Mouse (Mus musculus) adrenal gland, postnatal 25 days (tissue): Measurements from ENCODE around the gene Spata20. TPM values are rescaled to one million over a fixed set of nuclear protein-coding genes. Genes with fewer than 3 reads are reported as not detected.

Experiments
- DNase-seq: peaks from one replicate; pipeline ENCODE4 v3.0.0; 2021; ENCODE audit warnings: mixed read lengths
- total RNA-seq: library from RNA; stranded (reverse); gene quantifications from 2 replicates; pipeline ENCODE4 v1.2.3, GENCODE M21; 2021

Spata20 gene
- total RNA-seq, 1 experiment from 2014 or later, result not detected

DNA sequence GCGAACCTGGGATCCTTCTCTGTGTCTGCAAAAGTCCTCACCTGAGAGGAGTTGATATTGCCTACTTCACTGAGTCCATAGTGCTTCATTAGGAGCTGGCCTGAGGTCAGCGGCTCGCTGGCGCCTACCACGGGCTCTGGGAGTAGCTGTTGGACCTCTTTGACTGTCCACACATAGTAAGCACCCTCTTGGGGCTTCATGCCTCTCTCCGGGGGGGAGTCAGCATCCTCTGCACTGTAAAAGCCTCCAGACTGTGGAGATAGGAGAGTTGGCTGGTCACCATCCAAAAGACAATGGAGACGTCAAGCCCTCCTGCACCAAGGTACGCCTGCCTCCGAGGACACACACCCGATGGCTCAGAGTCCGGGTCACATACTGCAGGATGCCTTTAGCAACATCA is 3.2 kb downstream of the Spata20 start:
- no peak for DNase-seq

DNA sequence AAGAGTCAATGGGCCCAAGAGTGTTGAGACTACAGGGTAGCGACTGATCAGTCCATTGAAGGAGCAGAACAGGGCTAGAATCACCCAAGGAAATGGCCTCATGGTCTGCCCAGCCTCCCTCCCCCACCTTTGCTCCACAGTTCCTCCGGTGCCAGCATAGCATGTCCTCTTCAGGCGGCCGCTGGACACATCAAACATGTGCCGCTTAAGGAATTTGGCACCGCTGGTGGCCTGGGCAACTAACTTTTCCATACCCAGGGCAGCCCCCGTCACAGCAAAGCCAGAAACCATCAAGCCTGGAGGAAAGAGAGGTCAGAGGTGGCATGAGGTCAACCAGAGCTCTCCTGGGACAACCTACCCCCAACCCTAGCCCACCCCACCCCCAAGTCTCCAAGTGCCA is 4.0 kb downstream of the Spata20 start:
- DNase-seq, result no peak

DNA sequence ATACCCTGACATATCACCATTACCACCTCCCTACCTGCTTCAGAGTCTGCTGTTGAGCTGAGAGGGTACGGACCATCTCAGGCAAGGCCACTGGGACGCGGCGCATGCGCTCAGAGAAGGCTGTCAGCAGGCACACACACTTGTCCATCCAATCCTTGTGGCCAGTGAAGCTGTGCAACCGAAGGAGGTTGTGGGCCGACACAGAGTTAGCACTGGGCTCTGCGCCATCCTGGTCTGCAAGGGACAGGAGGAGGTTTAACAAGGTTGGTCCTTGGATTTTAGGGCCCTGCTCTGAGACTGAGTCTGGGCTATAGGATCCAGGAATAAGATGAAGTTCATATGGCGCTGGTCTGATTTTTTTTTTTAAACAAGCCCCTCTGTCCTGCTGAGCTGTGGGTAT is 5.6 kb downstream of the Spata20 start:
- no peak for DNase-seq

DNA sequence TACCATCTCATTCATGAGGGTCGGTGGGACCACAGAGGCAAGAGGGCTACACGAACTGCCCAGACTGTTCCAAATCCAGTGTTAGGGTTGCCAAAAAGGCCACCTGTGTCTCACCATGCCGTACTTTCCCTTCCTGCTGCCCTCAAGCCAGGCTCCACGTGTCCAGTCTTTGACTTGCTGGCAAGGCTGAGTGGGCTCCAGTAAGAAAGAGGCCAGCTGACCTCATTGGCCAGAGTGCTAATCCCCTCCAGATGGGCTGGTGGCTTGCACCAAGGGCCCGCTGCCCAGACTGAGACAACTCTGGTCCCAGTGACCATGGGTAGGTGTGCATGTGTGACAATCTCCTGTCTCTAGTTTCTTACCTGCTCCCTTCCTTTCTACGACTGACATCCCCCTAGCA is 8.3 kb downstream of the Spata20 start:
- no peak for DNase-seq

DNA sequence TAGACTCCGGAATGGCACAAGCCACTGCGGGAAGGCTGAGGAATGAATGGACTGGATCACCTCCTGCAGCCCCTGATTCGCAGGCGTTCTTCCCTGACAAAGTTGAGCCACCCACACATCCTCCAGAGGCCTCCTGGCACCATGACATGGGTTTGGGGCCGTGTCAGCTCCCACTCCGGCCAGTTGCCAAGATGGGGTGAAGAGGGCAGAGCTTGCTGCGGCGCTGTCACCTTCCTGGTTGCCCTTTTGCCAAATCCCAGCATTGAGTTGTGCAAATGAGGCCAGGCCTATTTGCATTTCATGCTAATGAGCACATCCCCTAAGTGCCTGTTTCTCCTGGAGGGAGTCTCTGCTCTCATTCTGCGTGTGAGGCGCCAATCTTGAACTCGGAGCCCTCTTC is 10.3 kb downstream of the Spata20 start:
- no peak for DNase-seq

DNA sequence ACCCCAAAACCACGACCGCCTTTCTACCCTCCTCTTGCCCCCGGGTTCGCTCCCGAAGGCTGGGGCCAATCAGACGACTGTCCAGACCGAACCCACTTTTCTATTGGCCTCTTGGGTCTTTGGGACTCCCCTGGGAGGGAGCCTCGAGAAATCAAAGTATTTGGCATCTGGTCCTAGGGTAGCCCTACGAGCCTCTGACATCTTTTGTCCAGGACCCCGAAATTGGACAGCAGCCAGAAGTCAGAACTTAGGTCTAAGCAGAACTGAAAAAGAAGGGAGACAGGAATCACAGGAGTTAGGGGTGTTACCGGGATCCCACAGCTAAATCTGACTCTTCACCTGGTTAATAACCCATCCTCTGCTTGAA is 11.5 kb downstream of the Spata20 start:
- DNase-seq, result no peak

DNA sequence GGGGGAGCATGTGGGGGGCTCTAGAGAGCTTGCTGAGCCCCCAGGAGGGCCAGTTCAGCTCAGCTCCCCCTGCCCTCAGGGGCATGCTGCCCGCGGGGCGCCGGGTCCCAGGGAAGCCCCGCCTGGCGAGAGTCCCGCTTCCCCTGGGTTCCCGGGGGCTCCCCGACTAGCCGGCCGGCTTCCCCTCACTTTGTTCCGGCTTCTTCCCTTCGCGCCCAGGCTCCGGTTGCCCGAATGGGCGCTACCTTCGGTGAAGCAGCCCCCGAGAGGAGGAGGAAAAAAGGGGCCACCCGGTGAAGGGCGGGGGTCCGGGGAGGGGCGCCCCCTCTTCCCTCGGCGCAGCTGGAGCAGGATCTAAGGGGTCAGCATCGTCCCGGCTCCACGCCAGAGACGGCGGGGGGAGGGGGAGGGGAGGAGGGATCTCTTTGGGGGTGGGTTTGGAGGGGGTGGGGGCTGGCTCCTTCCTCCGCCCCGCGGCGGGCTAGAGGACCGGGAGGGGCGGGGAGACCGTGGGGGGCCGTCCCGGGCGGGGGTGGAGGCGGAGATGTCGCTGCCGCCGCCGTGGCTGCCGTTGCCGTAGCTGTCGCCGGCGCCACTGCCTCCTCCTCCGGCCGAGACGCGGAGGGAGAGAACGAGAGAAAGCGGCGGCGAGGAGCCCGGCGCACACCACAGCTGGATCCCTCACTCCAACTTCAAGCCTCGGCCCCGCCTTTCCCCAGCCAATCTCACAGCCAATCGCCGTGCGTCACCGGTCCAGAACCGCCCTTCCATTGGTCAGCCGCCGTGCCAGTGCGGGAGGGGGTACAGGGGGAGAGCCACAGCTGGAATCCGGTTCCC is 12.1 kb downstream of the Spata20 start, which contains the start of gene Cacna1g:
Gene Cacna1g (minus strand): TSS at position 492 of the 837 bp plus-strand sequence.
- peak; percentile 92 for DNase-seq

DNA sequence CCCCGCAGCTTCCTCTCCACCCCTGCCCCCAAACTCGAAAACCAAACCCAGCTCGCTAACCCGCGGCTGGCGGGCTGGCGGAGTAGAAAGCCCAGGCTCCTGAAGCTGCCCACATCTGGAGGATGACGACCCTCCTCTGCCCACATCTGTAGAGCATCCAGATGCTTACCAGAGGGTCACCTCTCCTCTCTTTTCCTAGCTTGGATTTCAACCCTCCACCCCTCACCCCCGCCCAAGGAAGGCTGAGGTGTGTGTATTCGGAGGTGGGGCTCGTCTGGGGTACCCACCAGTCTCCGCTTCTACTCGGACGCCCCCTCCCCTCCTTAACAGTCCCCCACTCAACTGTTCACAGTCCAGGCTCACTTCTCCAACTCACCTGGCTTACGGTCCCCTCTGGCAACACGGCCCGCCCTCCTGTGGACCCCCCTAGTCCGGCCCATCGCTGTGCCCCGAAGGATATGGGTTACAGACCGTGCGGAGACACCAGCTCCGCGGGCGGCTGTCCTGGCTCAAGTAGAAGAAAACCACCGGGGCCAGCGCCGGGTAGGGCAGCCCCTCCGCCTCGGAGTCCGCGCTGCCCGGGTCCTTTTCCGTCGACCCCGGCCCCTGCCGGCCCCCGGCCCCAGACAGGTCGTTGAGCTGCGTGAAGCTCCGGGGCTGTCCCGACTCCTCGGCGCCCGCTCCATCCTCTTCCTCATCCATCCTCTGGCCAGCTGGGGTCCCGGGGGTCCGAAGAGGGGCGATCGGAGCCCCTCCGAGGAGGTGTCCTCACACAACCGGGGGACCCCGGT is 12.9 kb downstream of the Spata20 start:
- DNase-seq, result no peak

DNA sequence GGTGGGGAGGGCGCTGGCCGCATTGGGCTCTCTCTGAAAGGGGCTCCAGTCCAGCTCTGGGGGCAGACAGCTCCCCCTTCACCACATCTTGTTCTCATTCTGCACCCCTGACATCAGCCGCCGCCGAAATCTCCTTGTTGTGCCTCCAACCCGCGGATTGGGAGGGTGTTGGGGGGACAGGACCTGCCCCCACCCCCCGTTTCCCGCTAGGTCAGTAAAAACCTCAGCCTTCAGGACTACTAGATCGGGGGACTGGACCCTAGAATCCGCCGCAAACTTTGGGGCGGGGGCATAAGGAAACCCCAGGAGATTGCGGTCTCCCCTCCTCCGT is 13.4 kb downstream of the Spata20 start:
- DNase-seq, result no peak

DNA sequence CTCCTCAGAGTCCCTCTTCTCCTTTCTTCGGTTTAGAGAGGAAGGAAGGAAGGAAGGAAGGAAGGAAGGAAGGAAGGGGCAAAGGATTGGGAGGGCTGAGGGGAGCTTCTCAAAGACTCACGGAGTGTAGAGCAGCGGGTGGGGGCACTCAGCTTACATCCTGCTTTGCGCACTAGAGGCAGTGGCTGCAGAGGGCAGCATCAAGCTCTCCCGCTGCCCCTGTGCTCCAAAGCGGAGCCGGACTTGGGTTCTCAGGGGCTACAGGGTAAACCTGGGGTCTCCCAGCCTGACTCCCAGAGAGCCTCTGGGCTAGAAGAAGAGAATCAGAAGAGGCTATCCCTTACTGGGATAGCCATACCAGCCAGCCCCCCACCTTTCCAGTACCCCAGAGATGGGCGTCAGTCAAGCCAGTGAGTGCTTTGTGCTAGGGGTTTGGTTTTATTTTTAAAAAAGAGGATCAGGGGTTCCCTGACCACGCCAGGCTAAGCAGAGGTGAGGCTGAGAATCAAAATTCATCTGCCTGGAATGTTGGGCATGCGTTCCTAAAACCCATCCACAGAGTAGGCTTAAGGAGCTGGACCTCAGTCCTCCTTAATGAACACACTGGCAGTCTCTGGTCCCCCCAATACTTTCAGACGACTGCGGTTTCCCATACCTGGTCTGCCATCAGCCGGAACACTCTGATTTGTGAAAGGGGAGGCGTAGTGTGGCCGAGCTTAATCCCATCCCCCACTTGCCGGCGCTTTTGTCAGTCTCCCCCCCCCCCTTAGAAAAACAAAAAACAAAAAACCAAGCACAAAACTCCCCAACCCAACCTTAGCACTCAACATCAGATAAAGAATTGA is 14.0 kb downstream of the Spata20 start:
- DNase-seq, result no peak

DNA sequence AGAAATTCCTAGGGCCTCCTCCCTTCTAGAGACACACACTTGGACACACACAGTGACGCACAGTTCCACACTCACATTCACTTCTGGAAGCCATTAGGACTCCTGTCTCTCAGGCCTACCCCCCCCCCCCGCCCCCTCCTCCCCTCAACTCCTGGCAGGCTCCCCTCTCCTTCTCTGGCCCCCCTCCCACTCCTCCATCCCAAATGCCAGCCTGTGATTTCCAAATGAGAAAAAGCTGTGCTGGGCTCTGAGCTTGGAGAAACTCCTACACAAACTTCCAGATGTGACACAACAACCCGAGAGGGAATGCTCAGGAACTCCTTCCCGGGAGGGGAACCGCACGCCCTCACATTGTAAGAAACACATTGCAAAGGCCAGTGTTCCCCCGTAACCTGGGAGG is 15.6 kb downstream of the Spata20 start:
- no peak for DNase-seq

DNA sequence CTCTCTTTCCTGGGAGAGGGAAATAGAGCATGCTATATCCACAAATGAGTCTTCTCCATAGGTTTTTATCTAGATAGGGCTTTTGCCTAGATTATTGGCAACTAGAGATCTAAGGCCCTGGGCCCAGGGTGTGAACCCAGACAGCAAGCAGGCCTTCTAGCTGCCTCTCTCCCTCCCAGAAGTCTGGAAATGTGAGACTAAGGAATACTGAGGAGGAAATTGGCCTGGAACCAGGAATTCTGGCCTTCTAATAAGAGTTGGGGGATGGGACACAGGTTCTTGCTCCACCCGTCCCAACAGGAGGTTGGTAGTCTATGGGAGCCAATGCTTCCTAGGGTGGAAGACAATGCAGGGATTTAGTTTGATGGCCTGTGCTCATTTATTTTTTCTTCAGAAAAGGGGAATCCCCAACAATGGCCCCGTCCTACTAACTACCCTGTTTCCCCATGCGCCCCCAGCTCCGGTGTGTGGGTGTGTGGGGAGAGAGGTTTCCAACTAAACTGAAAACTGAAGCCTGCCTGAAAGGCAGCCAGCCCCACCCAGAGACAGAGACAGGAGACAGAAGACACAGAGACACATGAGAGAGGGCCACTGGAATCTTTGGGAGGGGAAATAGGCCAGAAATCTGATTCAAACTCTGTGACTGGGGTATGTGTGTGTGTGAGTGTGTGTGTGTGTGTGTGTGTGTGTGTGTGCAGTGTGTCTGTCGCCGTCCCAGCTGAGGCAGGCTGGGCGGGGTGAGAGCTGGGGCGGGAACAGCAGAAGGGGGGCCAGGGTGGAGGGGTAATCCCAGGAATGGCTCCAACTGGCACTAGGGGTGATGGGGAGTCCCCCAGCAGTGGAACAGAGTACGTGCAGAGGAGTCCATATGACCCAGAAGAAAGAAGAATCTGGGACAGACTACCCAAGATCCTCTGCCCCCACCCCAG is 16.6 kb downstream of the Spata20 start:
- DNase-seq, result no peak

DNA sequence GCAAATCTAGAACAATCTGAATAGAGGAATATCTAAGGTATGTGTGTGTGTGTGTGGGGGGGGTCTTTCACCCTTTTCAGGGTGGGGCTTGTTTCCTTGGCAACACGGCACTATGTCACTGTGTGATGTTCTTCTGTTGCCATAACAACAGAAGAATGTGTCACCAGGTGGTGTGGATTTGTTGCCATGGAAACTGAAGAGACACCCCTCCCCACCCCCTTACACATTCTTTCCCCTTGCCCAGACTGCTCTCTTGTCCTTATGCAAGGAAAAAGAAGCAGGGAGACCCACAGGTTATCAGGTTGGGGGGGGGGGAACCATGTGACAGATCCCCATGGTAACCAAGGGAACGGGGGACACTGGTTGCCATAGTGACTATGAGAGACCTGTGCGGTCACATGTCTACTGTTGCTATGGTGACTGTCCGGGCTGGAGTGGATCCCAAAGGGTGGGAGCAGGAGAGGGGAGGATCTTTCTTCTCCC is 17.4 kb downstream of the Spata20 start:
- DNase-seq, result no peak

DNA sequence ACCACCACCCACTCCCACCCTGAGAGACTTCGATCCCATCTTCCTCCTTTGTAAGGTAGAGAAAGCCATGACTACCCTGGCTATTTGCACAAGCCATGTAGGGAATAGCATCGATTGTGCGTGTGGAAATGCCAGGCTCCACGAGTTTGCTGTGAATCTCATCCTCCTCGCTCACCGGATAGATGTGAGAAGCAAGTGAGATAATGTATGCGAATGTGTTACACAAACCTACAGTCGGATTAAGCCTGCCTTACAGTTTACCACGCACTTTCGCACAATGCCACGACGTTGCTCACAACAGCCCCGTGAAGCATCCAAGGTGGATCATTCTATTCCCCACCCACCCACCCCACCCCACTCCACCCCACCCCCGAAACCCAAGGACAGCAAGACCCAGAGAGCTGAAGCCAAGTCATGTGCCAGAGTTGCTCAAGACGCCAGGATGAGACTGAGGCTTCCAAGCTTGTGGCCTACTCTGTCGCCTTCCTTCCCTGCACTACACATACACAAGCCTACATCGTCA is 19.6 kb downstream of the Spata20 start:
- DNase-seq, result no peak

DNA sequence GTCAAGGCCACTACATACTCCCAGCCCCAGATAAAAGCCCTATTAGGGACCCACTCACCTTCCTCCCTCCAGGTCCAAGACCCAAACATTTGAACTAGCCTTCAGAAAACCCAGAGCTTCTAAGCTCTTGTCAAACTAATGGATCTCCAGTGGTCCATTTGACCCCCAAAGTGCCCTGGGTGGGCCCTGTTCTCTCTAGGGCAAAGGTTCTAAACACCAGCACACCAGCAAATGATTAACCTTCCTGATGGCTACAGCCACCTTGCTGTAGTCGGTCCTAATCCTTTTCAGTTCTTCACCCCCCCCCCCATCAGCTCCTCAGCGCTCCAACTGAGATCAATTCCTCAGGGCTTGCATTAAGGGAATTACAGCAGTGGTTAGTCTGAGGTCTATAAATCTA is 21.8 kb downstream of the Spata20 start:
- DNase-seq, result no peak

DNA sequence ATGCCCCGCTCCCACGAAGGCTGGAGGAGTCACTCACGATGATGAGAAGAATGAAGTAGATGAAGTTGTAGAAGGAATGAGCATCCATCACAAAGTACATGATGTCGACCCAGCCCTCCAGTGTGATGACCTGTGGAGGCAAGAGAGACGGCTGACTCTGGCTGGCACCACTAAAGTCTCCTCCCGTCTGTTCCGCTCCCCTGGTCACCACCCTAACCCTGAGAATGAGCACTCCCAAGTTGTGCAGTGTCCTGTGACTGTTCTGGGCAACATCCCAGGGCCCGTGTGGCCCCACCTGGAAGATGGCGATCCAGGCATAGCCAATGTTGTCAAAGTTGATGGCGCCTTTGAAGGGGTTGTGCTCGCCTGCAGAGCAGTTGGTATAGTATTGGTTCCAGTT is 24.1 kb downstream of the Spata20 start:
- no peak for DNase-seq

DNA sequence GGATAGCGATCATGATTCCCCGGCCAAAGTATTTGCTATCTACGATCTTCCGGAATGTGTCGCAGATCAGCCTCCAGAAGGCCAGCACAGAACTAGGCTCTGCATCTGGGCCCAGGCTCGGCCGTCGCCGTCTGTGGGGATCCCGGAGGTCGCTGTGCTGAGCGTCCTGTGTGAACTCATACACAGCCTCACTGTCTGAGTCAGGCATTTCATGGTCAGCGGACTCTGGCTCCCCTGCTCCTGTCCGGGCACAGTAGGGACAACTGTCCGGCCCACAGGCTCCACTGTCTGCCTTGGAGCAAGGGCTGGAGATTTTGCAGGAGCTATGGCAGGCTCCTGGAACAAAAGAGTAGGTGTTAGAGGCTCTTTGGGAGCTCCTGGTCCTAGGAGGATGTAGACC is 29.0 kb downstream of the Spata20 start:
- peak; percentile 48 for DNase-seq

DNA sequence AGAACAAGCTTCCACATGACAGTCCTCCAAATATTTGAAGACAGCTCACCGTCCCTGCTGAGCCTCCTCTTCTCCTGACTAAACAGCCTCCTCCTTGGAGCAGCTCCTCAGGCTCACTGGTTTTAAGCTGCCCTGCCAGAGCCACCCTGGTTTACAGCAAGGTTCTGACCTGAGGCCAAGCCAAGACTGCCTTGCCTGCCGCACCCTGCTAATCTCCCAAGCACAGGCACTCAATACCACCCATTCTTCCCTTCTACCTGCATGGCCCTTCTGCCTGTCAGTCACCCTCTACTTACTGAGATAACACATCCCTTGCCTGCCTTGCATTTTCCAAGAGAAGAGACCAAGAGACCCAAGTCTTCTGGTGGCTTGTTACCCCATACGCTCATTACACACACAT is 29.6 kb downstream of the Spata20 start:
- DNase-seq, result no peak

DNA sequence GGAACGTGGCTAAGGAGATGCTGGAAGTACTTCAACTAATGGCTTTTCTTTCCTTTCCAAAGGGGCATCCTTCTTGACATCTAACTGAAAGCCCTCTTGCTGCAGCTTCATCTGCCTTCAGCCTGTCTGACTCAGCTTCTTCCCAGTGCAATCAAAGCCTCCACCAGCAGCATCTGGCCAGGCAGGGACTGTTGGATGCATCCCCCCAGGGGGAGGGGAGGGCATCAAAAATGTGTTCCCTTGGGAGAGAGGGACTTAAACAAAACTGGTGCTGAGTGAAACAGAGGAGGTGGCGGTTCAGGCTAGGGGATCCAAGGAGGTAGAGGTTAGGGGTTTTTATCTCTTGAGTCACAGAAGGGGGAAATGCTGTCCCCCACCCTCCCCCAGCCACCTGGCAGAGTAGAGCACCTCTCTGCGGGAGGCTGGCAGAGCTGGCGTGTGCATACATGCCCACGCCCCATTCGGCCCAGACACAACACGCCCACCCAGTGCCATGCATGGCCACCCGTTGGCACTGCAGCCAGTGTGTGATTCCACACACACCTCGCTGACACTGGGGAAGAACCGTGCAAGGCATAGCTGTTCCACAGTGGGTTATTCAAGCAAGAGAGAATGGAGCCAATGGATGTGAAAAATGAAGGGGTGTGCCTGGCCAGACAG is 30.7 kb downstream of the Spata20 start:
- no peak for DNase-seq

DNA sequence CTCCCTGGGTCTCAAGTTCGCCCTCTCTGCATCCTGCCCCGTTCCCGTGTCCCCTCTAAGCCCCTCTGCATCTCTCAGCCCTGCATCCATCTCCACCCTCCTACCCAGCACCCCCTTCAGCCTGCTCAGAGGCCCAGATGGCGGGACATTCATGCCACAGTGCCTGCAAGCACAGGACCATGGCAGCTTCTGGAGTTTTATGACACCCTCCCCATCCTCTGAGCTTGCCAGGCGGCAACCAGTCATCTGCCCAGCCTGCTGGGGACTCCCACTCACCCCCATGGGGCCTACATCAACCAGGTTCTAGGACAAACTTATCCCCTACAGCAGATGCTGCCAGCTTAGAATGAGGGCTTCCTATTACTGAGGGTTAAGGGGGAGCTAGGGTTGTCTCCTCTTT is 31.2 kb downstream of the Spata20 start:
- no peak for DNase-seq
